Mouse (Mus musculus): ENCODE measurements around the gene Lyrm1. TPM values are rescaled to one million over a fixed set of nuclear protein-coding genes. Genes with fewer than 3 reads are reported as not detected.

Lyrm1 gene
- polyA plus RNA-seq, 1 experiment from 2014 or later, result 12.4 TPM

DNA sequence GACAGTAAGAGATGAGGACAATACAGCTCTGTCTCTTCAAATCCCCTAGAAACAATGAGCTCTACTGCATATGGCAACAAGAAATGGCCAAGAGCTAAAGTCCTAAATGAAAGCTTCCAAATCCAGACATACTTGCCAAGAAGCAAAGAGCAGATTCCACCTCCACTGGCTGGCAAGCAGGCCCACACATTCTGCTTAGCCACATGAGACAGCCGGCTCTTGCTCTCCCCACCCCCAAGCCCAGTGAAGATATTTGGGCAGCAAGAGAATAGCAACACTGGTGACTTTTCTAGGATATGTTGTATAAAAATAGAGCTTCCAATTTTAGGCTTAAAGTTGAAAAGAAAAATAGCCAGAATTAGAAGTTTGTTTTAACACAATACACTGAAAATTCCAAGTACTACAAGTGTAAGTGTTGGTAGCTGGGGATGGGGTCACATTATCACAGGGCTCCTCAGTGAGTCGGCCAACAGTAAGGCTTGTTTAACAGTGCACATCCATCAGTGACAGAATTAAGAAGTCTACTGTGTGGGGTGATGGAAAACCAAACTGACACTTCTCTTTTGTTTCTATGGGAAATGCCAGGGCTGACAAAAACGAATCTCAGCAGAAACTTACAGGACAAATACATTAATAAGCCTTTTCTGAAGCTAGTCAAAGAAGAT lies 19.8 kb upstream of the Lyrm1 start:
- Histone ChIP-seq H3K27ac (ENCODE audit: low read depth, low read length) (no peak overlapping the region), H3K27me3 (ENCODE audit: control insufficient read depth, insufficient read depth, low read length) (no peaks in the 10 kb centered on the region), H3K9me3 (ENCODE audit: control insufficient read depth, low read length) (no peaks in the 10 kb centered on the region), H3K4me1 (ENCODE audit: control insufficient read depth, insufficient read depth, low read length) (no peaks in the 10 kb centered on the region), H3K36me3 (ENCODE audit: control insufficient read depth, insufficient read depth, low read length) (no peaks in the 10 kb centered on the region), H3K4me3 (ENCODE audit: low read depth, low read length) (no peak overlapping the region), H3K9ac (ENCODE audit: low read length) (no peak overlapping the region), H3K4me2 (ENCODE audit: low read depth) (no peak overlapping the region)
- DNase-seq (ENCODE audit: low spot score) (no peak), ATAC-seq (ENCODE audit: insufficient read depth, low FRiP score, low TSS enrichment) (no peak)
- 66% methylated on average over 3 of the region's 3 CpGs for WGBS

DNA sequence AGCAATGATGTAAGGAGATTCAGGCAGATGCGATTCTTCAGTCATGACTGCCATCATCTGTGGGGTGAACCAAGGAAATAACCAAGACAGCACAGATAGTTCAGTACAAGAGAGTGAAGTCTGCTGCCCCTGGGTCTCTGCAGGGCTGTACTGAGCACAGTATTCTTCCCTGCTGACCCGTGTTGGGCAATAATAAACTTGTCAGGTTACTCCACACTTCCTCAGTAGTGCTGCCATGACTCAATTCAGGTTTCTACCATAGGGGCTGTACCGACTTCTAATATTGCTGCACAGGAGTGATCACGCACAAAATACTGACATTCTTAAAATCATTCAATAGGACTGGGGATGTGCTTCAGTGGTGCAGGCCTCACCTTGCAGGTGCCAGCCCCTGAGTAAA lies 16.5 kb upstream of the Lyrm1 start:
- Histone ChIP-seq H3K4me1 (ENCODE audit: control insufficient read depth, insufficient read depth, low read length) (no peaks in the 10 kb centered on the region), H3K9me3 (ENCODE audit: control insufficient read depth, low read length) (no peaks in the 10 kb centered on the region), H3K4me2 (ENCODE audit: low read depth) (no peak overlapping the region), H3K4me3 (ENCODE audit: low read depth, low read length) (no peak overlapping the region), H3K27me3 (ENCODE audit: control insufficient read depth, insufficient read depth, low read length) (no peaks in the 10 kb centered on the region), H3K27ac (ENCODE audit: low read depth, low read length) (no peak overlapping the region), H3K9ac (ENCODE audit: low read length) (no peak overlapping the region), H3K36me3 (ENCODE audit: control insufficient read depth, insufficient read depth, low read length) (no peaks in the 10 kb centered on the region)
- ATAC-seq (ENCODE audit: insufficient read depth, low FRiP score, low TSS enrichment) (no peak), DNase-seq (ENCODE audit: low spot score) (no peak)
- 94% methylated on average over 4 of the region's 4 CpGs for WGBS

DNA sequence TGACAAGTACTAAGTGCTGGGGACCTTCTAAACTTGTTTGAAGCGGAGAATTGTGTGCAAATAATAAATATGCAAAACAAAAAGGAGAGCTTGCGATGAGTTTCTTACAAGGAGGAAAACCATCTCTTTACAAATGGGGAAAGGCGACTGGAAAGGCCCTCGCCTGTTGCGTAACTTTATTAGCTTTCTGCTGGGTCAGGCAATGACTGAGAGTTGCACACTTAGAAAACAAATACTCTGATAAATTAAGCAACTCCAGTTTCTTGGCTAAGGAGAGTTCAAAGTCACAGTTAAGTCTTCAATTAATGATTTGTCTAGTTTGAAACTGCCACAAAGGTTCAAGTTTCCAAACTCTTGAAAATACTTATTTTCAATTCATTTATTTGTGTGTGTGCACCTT lies 15.3 kb upstream of the Lyrm1 start:
- H3K36me3 ChIP-seq (ENCODE audit: control insufficient read depth, insufficient read depth, low read length), result no peaks in the 10 kb centered on the region
- ATAC-seq (ENCODE audit: insufficient read depth, low FRiP score, low TSS enrichment), result no peak

DNA sequence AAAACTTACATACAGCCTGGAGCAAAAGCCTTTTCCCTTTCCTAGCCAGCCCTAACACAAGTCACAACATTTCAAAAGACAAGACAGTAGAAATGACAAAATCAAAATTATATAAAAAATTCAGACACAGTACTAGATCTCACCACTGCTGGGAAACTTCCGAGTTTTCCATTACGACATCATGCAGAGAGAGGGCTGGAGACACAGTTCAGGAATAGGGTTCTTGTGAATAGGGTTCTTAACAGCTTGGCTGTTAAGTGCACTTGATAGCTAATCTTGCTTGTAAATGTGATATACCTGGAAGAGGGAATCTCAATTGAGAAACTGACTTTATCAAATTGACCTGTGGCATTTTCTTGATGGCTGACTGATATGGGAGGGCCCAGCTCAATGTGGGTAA lies 14.4 kb upstream of the Lyrm1 start:
- DNase-seq (ENCODE audit: low spot score), result no peak
- Histone ChIP-seq H3K4me3 (ENCODE audit: low read depth, low read length) (no peak overlapping the region), H3K9me3 (ENCODE audit: control insufficient read depth, low read length) (no peaks in the 10 kb centered on the region), H3K27ac (ENCODE audit: low read depth, low read length) (no peak overlapping the region), H3K36me3 (ENCODE audit: control insufficient read depth, insufficient read depth, low read length) (no peaks in the 10 kb centered on the region), H3K27me3 (ENCODE audit: control insufficient read depth, insufficient read depth, low read length) (no peaks in the 10 kb centered on the region), H3K4me1 (ENCODE audit: control insufficient read depth, insufficient read depth, low read length) (no peaks in the 10 kb centered on the region), H3K4me2 (ENCODE audit: low read depth) (no peak overlapping the region), H3K9ac (ENCODE audit: low read length) (no peak overlapping the region)
- 89% methylated on average over 2 of the region's 2 CpGs for WGBS
- no peak for ATAC-seq (ENCODE audit: insufficient read depth, low FRiP score, low TSS enrichment)

More for the DNA sequence above, 15.3 kb upstream of the Lyrm1 start:
- Histone ChIP-seq H3K27me3 (ENCODE audit: control insufficient read depth, insufficient read depth, low read length) (no peaks in the 10 kb centered on the region), H3K27ac (ENCODE audit: low read depth, low read length) (no peak overlapping the region), H3K9ac (ENCODE audit: low read length) (no peak overlapping the region), H3K4me3 (ENCODE audit: low read depth, low read length) (no peak overlapping the region), H3K9me3 (ENCODE audit: control insufficient read depth, low read length) (no peaks in the 10 kb centered on the region), H3K4me2 (ENCODE audit: low read depth) (no peak overlapping the region), H3K4me1 (ENCODE audit: control insufficient read depth, insufficient read depth, low read length) (no peaks in the 10 kb centered on the region)
- WGBS, result 93% methylated on average over 5 of the region's 5 CpGs
- DNase-seq (ENCODE audit: low spot score), result no peak

DNA sequence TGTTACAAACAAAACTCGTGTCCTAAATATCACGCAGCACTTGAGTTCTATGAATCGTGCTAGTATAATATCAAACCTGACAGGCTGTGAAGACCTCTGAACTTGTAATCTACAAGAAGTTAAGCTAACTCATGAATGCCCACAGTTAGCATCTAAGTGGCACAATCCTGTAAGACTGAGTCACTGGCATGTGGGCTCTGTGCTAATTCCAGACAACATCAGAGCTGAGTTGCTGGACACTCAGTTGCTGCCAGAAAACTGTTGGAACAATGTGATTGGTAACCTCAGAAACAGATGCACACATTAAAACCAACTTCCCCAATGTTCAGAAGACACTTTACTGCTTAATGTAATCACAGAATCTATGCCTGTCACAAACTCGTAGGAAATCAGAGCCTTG lies 7.8 kb upstream of the Lyrm1 start:
- Histone ChIP-seq H3K9me3 (ENCODE audit: control insufficient read depth, low read length) (no peaks in the 10 kb centered on the region), H3K36me3 (ENCODE audit: control insufficient read depth, insufficient read depth, low read length) (no peaks in the 10 kb centered on the region), H3K9ac (ENCODE audit: low read length) (no peak overlapping the region), H3K4me1 (ENCODE audit: control insufficient read depth, insufficient read depth, low read length) (no peaks in the 10 kb centered on the region), H3K27me3 (ENCODE audit: control insufficient read depth, insufficient read depth, low read length) (no peaks in the 10 kb centered on the region), H3K27ac (ENCODE audit: low read depth, low read length) (no peak overlapping the region), H3K4me3 (ENCODE audit: low read depth, low read length) (no peak overlapping the region), H3K4me2 (ENCODE audit: low read depth) (no peak overlapping the region)
- 94% methylated on average over 4 of the region's 4 CpGs for WGBS
- DNase-seq (ENCODE audit: low spot score), result no peak
- ATAC-seq (ENCODE audit: insufficient read depth, low FRiP score, low TSS enrichment), result no peak

DNA sequence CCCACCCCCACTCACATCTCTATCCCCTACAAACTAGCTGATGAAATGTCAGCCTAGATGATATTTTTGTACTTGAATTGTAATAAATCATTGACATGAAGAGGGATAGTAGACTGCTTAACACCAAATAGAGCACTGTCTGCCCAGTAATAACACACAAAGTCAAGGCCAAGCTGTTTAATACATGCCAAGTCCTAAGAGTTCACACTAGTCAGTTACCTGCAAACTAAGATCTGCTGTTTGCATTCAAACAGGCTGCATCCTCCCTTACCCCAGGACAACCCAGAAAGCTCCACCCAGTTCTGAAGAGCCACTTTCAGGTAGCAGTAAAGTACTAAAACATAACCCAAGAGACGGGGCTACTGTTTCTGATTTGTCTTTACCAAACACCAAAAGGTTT lies 3.5 kb upstream of the Lyrm1 start:
- Histone ChIP-seq H3K4me1 (ENCODE audit: control insufficient read depth, insufficient read depth, low read length) (peaks cover 17% of the 10 kb centered on the region), H3K36me3 (ENCODE audit: control insufficient read depth, insufficient read depth, low read length) (no peaks in the 10 kb centered on the region), H3K4me2 (ENCODE audit: low read depth) (no peak overlapping the region), H3K4me3 (ENCODE audit: low read depth, low read length) (no peak overlapping the region), H3K27me3 (ENCODE audit: control insufficient read depth, insufficient read depth, low read length) (no peaks in the 10 kb centered on the region), H3K27ac (ENCODE audit: low read depth, low read length) (no peak overlapping the region), H3K9me3 (ENCODE audit: control insufficient read depth, low read length) (no peaks in the 10 kb centered on the region), H3K9ac (ENCODE audit: low read length) (no peak overlapping the region)
- ATAC-seq (ENCODE audit: insufficient read depth, low FRiP score, low TSS enrichment) (no peak), DNase-seq (ENCODE audit: low spot score) (no peak)
- WGBS, result 95% methylated on average over 1 of the region's 1 CpGs

DNA sequence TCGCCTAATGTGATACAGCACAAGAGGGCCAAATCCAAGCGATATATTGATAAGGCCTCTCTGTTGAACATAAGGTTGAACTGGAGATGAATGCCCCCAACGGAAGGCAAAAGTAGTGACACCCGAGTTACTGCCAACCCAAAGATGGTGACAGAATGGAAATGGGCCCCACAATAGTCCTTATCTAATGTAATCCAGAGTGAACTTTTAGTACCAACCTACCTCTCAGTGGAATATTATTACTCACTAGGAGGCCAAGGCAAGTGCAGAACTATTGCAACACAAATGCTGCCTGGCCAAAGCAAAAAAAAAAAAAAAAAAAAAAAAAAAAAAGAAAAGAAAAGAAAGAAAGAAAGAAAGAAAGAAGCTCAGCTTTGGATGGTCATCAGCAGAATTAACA lies 2.9 kb upstream of the Lyrm1 start:
- Histone ChIP-seq H3K36me3 (ENCODE audit: control insufficient read depth, insufficient read depth, low read length) (no peaks in the 10 kb centered on the region), H3K4me3 (ENCODE audit: low read depth, low read length) (no peak overlapping the region), H3K4me1 (ENCODE audit: control insufficient read depth, insufficient read depth, low read length) (peaks cover 17% of the 10 kb centered on the region), H3K27me3 (ENCODE audit: control insufficient read depth, insufficient read depth, low read length) (no peaks in the 10 kb centered on the region), H3K27ac (ENCODE audit: low read depth, low read length) (no peak overlapping the region), H3K4me2 (ENCODE audit: low read depth) (no peak overlapping the region), H3K9ac (ENCODE audit: low read length) (no peak overlapping the region), H3K9me3 (ENCODE audit: control insufficient read depth, low read length) (no peaks in the 10 kb centered on the region)
- WGBS, result 91% methylated on average over 4 of the region's 4 CpGs
- no peak for ATAC-seq (ENCODE audit: insufficient read depth, low FRiP score, low TSS enrichment)
- no peak for DNase-seq (ENCODE audit: low spot score)

DNA sequence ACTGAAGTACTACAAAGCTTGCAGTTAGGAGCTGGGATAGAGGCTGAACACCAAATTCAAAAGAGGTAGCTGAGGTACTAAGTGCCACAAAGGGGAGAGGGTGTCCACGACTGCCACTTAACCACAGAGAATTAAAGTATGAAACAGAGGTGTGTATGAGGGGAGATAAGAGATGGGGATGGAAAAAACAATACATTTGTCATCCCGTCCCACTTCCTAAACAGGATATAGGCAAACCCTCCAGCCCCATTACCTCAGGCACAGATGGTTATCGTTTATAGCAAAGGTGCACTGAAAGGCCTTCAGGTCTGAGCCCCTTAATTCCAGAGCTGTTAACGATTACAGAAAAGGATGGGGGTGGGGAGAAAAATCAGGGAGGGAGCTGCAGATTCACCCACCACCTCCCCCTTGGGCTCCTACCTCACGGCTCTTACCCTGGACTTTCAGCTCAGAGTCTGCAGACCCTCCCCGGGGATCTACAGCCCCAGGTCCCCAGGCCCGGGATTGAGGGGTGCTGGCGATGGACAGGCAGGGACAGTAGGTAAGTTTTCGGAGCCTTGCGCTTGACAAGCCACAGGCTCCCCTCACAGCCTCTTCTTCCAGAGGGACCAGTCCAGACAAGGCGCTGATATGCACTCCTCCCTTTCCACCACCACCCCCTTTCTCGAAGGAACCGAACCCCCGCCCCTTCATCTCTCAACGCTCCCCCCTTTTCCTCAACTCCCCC lies 680 bp upstream of the Lyrm1 start:
- H3K27me3 ChIP-seq (ENCODE audit: control insufficient read depth, insufficient read depth, low read length), result no peaks in the 10 kb centered on the region
- ATAC-seq (ENCODE audit: insufficient read depth, low FRiP score, low TSS enrichment), result peak; percentile 62
- H3K4me1 ChIP-seq (ENCODE audit: control insufficient read depth, insufficient read depth, low read length), result peaks cover 17% of the 10 kb centered on the region
- H3K9ac ChIP-seq (ENCODE audit: low read length), result peak overlapping the region; percentile 83
- H3K4me3 ChIP-seq (ENCODE audit: low read depth, low read length), result peak overlapping the region; percentile 69
- 3% methylated on average over 15 of the region's 15 CpGs for WGBS
- no peaks in the 10 kb centered on the region for H3K9me3 ChIP-seq (ENCODE audit: control insufficient read depth, low read length)
- no peak for DNase-seq (ENCODE audit: low spot score)
- peak overlapping the region; percentile 96 for H3K27ac ChIP-seq (ENCODE audit: low read depth, low read length)
- no peaks in the 10 kb centered on the region for H3K36me3 ChIP-seq (ENCODE audit: control insufficient read depth, insufficient read depth, low read length)
- H3K4me2 ChIP-seq (ENCODE audit: low read depth), result peak overlapping the region; percentile 76

DNA sequence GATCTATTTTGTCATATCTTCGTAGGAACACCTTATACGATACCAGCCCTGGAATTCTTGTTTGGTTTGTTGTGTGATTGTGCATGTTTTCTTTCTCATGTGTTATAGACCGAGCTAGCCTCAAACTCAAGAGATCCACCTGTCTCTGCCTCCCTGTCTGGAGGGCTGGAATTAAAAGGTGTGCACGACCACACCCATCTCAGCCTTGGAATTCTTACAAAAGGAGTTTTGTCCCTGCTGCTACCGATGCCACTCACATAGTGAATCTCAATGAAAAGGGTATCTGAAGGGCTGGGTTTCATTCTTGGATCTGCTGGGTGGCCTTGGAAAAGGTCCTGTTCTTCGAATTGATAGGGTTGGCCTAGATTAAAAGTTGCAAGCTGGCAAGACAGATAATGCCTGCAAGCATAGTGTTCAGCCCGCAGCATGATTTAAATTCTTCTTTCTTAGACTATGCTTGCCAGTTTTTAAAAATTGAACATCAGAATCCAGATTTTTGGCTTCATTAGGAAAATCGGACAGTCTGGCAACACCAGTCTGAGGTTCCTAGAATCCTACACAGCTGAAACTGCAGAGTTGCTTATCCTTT lies 2.0 kb downstream of the Lyrm1 start:
- Histone ChIP-seq H3K4me3 (ENCODE audit: low read depth, low read length) (no peak overlapping the region), H3K4me2 (ENCODE audit: low read depth) (no peak overlapping the region), H3K36me3 (ENCODE audit: control insufficient read depth, insufficient read depth, low read length) (no peaks in the 10 kb centered on the region), H3K9me3 (ENCODE audit: control insufficient read depth, low read length) (no peaks in the 10 kb centered on the region), H3K27me3 (ENCODE audit: control insufficient read depth, insufficient read depth, low read length) (no peaks in the 10 kb centered on the region), H3K27ac (ENCODE audit: low read depth, low read length) (no peak overlapping the region), H3K9ac (ENCODE audit: low read length) (no peak overlapping the region), H3K4me1 (ENCODE audit: control insufficient read depth, insufficient read depth, low read length) (peaks cover 17% of the 10 kb centered on the region)
- ATAC-seq (ENCODE audit: insufficient read depth, low FRiP score, low TSS enrichment) (no peak), DNase-seq (ENCODE audit: low spot score) (no peak)
- WGBS, result 95% methylated on average over 8 of the region's 8 CpGs
